Mouse (Mus musculus) stomach, postnatal 0 days (tissue): ENCODE results near the gene Lce3c. TPM values are rescaled to one million over a fixed set of nuclear protein-coding genes. Genes with fewer than 3 reads are reported as not detected.

ENCODE experiments used
- ATAC-seq: fragments of 200-750 bp; cut with Nextera tagmentation; 2 replicates; pipeline ENCODE4 v1.8.0; 2017; ENCODE audit not compliant: low FRiP score, low TSS enrichment
- DNase-seq: peaks from one replicate; pipeline ENCODE4 v3.0.0-alpha.2; 2016; ENCODE audit warnings: low spot score
- H3K27ac ChIP-seq: fragments of 300-500 bp; sonication (generic); replicated peaks from 2 replicates; pipeline ENCODE4 v1.5.1; 2014; ENCODE audit warnings: mild to moderate bottlenecking, control low read depth
- H3K27me3 ChIP-seq: fragments of 300-500 bp; sonication (generic); 2 replicates; pipeline ENCODE4 v1.6.1; 2014; ENCODE audit warnings: low read length; ENCODE audit not compliant: control insufficient read depth, insufficient read depth
- H3K36me3 ChIP-seq: fragments of 300-500 bp; sonication (generic); 2 replicates; pipeline ENCODE4 v1.6.1; 2014; ENCODE audit warnings: low read length, mixed read lengths; ENCODE audit not compliant: control insufficient read depth, insufficient read depth
- H3K4me1 ChIP-seq: fragments of 300-500 bp; sonication (generic); replicated peaks from 2 replicates; pipeline ENCODE4 v1.6.1; 2014; ENCODE audit warnings: antibody characterized with exemption; ENCODE audit not compliant: control insufficient read depth, insufficient read depth
- H3K4me2 ChIP-seq: fragments of 300-500 bp; sonication (generic); replicated peaks from 2 replicates; pipeline ENCODE4 v1.6.1; 2014; ENCODE audit warnings: low read depth, mild to moderate bottlenecking, control low read depth, moderate library complexity
- H3K4me3 ChIP-seq: fragments of 300-500 bp; sonication (generic); 2 replicates; pipeline ENCODE4 v1.5.1; 2014; ENCODE audit warnings: low read depth, low read length, control low read depth
- H3K9ac ChIP-seq: fragments of 300-500 bp; sonication (generic); 2 replicates; pipeline ENCODE4 v1.6.1; 2014; ENCODE audit warnings: mild to moderate bottlenecking, low read length, control low read depth, mixed read lengths
- H3K9me3 ChIP-seq: fragments of 300-500 bp; sonication (generic); 2 replicates; pipeline ENCODE4 v1.6.1; 2016; ENCODE audit warnings: low read length; ENCODE audit not compliant: control insufficient read depth
- CTCF ChIP-seq: IDR thresholded peaks from 2 replicates; pipeline ENCODE4 v1.5.1; 2016; ENCODE audit warnings: antibody characterized with exemption, low read depth, mild to moderate bottlenecking, moderate library complexity
- EP300 ChIP-seq: optimal IDR thresholded peaks from 2 replicates; pipeline ENCODE3; 2016; ENCODE audit warnings: antibody characterized with exemption
- WGBS: fragments of 180-500 bp; shearing (Covaris S2); extraction: QIAGEN DNeasy Blood & Tissue Kit; methylation state at CpG from one replicate; pipeline ENCODE4 v1.1.7; 2014; 5-methylcytosine and 5-hydroxymethylcytosine counted together
- polyA plus RNA-seq: library from polyadenylated mRNA; unstranded; fragments of >200 nt; fragmentation: Nextera tagmentation; extraction: Ambion mirVana; gene quantifications from 2 replicates; pipeline ENCODE4 v1.2.1, GENCODE M21; 2015

The Lce3c gene
- polyA plus RNA-seq, 1 experiment from 2014 or later = 1,491 TPM

- Histone ChIP-seq H3K4me3 (no peak overlapping the region), H3K36me3 (no peaks in the 10 kb centered on the region), H3K9me3 (no peaks in the 10 kb centered on the region), H3K4me1 (no peaks in the 10 kb centered on the region), H3K27ac (no peak overlapping the region), H3K9ac (no peak overlapping the region), H3K4me2 (no peak overlapping the region), H3K27me3 (no peaks in the 10 kb centered on the region)
- DNase-seq = peak; percentile 17
- ATAC-seq = no peak
- WGBS = 54% methylated on average over 4 of the region's 4 CpGs
- TF ChIP-seq CTCF (peak; percentile 75), EP300 (no peak)
Observed at GRCm38 (mm10) chr3:92920364-92920763, 23.9 kb upstream of the Lce3c start.

GRCm38 (mm10) chr3:92926130-92926529, 18.2 kb upstream of the Lce3c start, which contains the start of gene Lce3a:
Gene Lce3a (minus strand): TSS chr3:92926230.
- DNase-seq = no peak
- Histone ChIP-seq H3K9me3 (no peaks in the 10 kb centered on the region), H3K4me3 (no peak within 1 kb of the TSS), H3K27ac (no peak within 1 kb of the TSS), H3K36me3 (no peaks in the 10 kb centered on the region), H3K27me3 (no peaks in the 10 kb centered on the region), H3K4me2 (no peak within 1 kb of the TSS), H3K9ac (no peak within 1 kb of the TSS), H3K4me1 (no peaks in the 10 kb centered on the region)
- no peak for TF ChIP-seq EP300
- TF ChIP-seq CTCF = no peak
- ATAC-seq = no peak
- WGBS = 50% methylated on average over 2 of the region's 2 CpGs

- WGBS = 51% methylated on average over 2 of the region's 2 CpGs
- no peak within 1 kb of the TSS for H3K4me2 ChIP-seq
- no peaks in the 10 kb centered on the region for H3K4me1 ChIP-seq
- no peak within 1 kb of the TSS for H3K4me3 ChIP-seq
- H3K27ac ChIP-seq = no peak within 1 kb of the TSS
- no peak within 1 kb of the TSS for H3K9ac ChIP-seq
- no peaks in the 10 kb centered on the region for H3K9me3 ChIP-seq
- H3K36me3 ChIP-seq = no peaks in the 10 kb centered on the region
- TF ChIP-seq CTCF (no peak), EP300 (no peak)
- no peaks in the 10 kb centered on the region for H3K27me3 ChIP-seq
- ATAC-seq = no peak
- no peak for DNase-seq
Observed at GRCm38 (mm10) chr3:92932679-92933078, 11.6 kb upstream of the Lce3c start, which contains the start of gene Lce3b. Gene Lce3b (plus strand): TSS chr3:92932979.

- no peak within 1 kb of the TSS for H3K27ac ChIP-seq
- no peak for TF ChIP-seq EP300
- no peaks in the 10 kb centered on the region for H3K4me1 ChIP-seq
- no peak within 1 kb of the TSS for H3K9ac ChIP-seq
- H3K4me3 ChIP-seq = no peak within 1 kb of the TSS
- 96% methylated on average over 1 of the region's 1 CpGs for WGBS
- no peaks in the 10 kb centered on the region for H3K36me3 ChIP-seq
- H3K4me2 ChIP-seq = no peak within 1 kb of the TSS
- H3K9me3 ChIP-seq = no peaks in the 10 kb centered on the region
- ATAC-seq (no peak), DNase-seq (no peak)
- no peaks in the 10 kb centered on the region for H3K27me3 ChIP-seq
Observed at GRCm38 (mm10) chr3:92957090-92957489, 12.8 kb downstream of the Lce3c start, which contains the start of gene Lce3d. Gene Lce3d (plus strand): TSS chr3:92957390.

- no peaks in the 10 kb centered on the region for H3K4me1 ChIP-seq
- H3K9me3 ChIP-seq = no peaks in the 10 kb centered on the region
- H3K4me2 ChIP-seq = no peak within 1 kb of the TSS
- no peak within 1 kb of the TSS for H3K4me3 ChIP-seq
- ATAC-seq = no peak
- 92% methylated on average over 2 of the region's 2 CpGs for WGBS
- TF ChIP-seq CTCF (no peak), EP300 (no peak)
- H3K27ac ChIP-seq = no peak within 1 kb of the TSS
- no peak for DNase-seq
- H3K9ac ChIP-seq = no peak within 1 kb of the TSS
- no peaks in the 10 kb centered on the region for H3K36me3 ChIP-seq
- no peaks in the 10 kb centered on the region for H3K27me3 ChIP-seq
Observed at GRCm38 (mm10) chr3:92966761-92967160, 22.5 kb downstream of the Lce3c start, which contains the start of gene Lce3e. Gene Lce3e (plus strand): TSS chr3:92967061.

GRCm38 (mm10) chr3:92978484-92978883, 34.2 kb downstream of the Lce3c start:
- H3K9me3 ChIP-seq = no peaks in the 10 kb centered on the region
- DNase-seq (no peak), ATAC-seq (peak; percentile 63; the same call in 1 of the 2 replicates)
- no peaks in the 10 kb centered on the region for H3K27me3 ChIP-seq
- H3K27ac ChIP-seq = 0 out of 2 replicates have a peak overlapping the region, but pooled peaks have one; percentile 49
- TF ChIP-seq CTCF (no peak), EP300 (peak; percentile 63)
- no peak overlapping the region for H3K9ac ChIP-seq
- no peak overlapping the region for H3K4me2 ChIP-seq
- H3K4me1 ChIP-seq = no peaks in the 10 kb centered on the region
- H3K36me3 ChIP-seq = no peaks in the 10 kb centered on the region
- H3K4me3 ChIP-seq = no peak overlapping the region
- WGBS = 51% methylated on average over 2 of the region's 2 CpGs
